Mouse (Mus musculus) intestine, embryonic 16.5 days (tissue): ENCODE measurements around the gene Nudt1. TPM values are rescaled to one million over a fixed set of nuclear protein-coding genes. Genes with fewer than 3 reads are reported as not detected.
A peak's percentile ranks its signal among the peaks of the same experiment; 100 is the strongest.

ENCODE experiments used
- ATAC-seq: fragments of 200-750 bp; cut with Nextera tagmentation; 2 replicates; pipeline ENCODE4 v1.8.0; 2017; ENCODE audit warnings: moderate TSS enrichment, moderate library complexity
- H3K27ac ChIP-seq: fragments of 300-500 bp; sonication (generic); 2 replicates; pipeline ENCODE4 v1.5.1; 2014; ENCODE audit warnings: mild to moderate bottlenecking, low read length
- H3K27me3 ChIP-seq: fragments of 300-500 bp; sonication (generic); replicated peaks from 2 replicates; pipeline ENCODE4 v1.6.1; 2014; ENCODE audit warnings: low read length, control low read depth, mixed read lengths; ENCODE audit not compliant: control insufficient read depth, insufficient read depth
- H3K36me3 ChIP-seq: fragments of 300-500 bp; sonication (generic); 2 replicates; pipeline ENCODE4 v1.6.1; 2014; ENCODE audit warnings: low read length, control low read depth; ENCODE audit not compliant: control insufficient read depth, insufficient read depth
- H3K4me1 ChIP-seq: fragments of 300-500 bp; sonication (generic); 2 replicates; pipeline ENCODE4 v1.6.1; 2014; ENCODE audit warnings: low read length, control low read depth, mixed read lengths; ENCODE audit not compliant: control insufficient read depth, insufficient read depth
- H3K4me2 ChIP-seq: fragments of 300-500 bp; sonication (generic); 2 replicates; pipeline ENCODE4 v1.6.1; 2014; ENCODE audit warnings: low read depth, low read length, control low read depth
- H3K4me3 ChIP-seq: fragments of 300-500 bp; sonication (generic); 2 replicates; pipeline ENCODE4 v1.5.1; 2014; ENCODE audit warnings: mild to moderate bottlenecking, low read length
- H3K9ac ChIP-seq: fragments of 300-500 bp; sonication (generic); 2 replicates; pipeline ENCODE4 v1.6.1; 2014; ENCODE audit warnings: low read depth, low read length
- H3K9me3 ChIP-seq: fragments of 300-500 bp; sonication (generic); 2 replicates; pipeline ENCODE4 v1.6.1; 2016; ENCODE audit warnings: low read length, control low read depth; ENCODE audit not compliant: control insufficient read depth
- WGBS: fragments of 180-500 bp; shearing (Covaris S2); extraction: QIAGEN DNeasy Blood & Tissue Kit; methylation state at CpG from one replicate; pipeline ENCODE4 v1.1.7; 2014; 5-methylcytosine and 5-hydroxymethylcytosine counted together
- polyA plus RNA-seq: library from polyadenylated mRNA; unstranded; fragments of >200 nt; fragmentation: Nextera tagmentation; extraction: Ambion mirVana; gene quantifications from 2 replicates; pipeline ENCODE4 v1.2.1, GENCODE M21; 2015

Gene Nudt1
- polyA plus RNA-seq, result 48.6 and 48.8 TPM in 2 replicates

GRCm38 (mm10) chr5:140321042-140321755 is at the start of gene Nudt1, which contains the start of gene Mad1l1:
Gene Nudt1 (plus strand): TSS chr5:140321656.
Gene Mad1l1 (minus strand): TSS chr5:140321552.
- peak; percentile 96 for ATAC-seq
- Histone ChIP-seq H3K4me1 (peaks cover 6% of the 10 kb centered on the region; the same call in 1 of the 2 replicates), H3K9ac (peak within 1 kb of the TSS; percentile 98), H3K36me3 (no peaks in the 10 kb centered on the region), H3K4me2 (peak within 1 kb of the TSS; percentile 69), H3K4me3 (peak within 1 kb of the TSS; percentile 96), H3K27me3 (no peaks in the 10 kb centered on the region), H3K9me3 (no peaks in the 10 kb centered on the region), H3K27ac (peak within 1 kb of the TSS; percentile 68)
- WGBS, result under 1% methylated on average over 57 of the region's 60 CpGs

- Histone ChIP-seq H3K27ac (no peak overlapping the region), H3K9ac (no peak overlapping the region), H3K4me1 (no peaks in the 10 kb centered on the region), H3K9me3 (no peaks in the 10 kb centered on the region), H3K27me3 (no peaks in the 10 kb centered on the region), H3K36me3 (no peaks in the 10 kb centered on the region), H3K4me3 (no peak overlapping the region), H3K4me2 (no peak overlapping the region)
- no peak for ATAC-seq
- WGBS, result 86% methylated on average over 6 of the region's 6 CpGs
These were observed 44.7 kb upstream of the Nudt1 start for GRCm38 (mm10) chr5:140276779-140277178.

DNA sequence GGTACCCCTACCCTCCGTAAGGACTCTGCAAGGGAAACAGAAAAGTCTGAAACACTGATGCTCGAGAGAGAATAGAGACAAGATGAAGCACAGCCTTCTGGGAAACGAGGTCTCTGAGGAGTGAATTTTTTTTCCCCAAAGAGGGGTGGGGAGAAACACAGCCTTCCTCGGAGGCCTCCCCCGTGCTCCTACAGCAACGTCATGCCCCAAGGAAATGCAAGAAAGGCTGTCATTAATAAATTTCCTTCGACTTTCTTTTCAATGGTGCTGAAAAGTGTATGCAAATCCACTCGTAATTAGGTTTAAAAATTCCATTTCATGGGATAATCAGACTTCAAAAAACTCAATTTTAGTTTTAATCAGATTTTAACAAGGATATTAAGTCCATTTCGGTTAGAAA is 41.3 kb upstream of the Nudt1 start:
- no peak overlapping the region for H3K4me2 ChIP-seq
- no peak for ATAC-seq
- WGBS, result 83% methylated on average over 9 of the region's 9 CpGs
- no peak overlapping the region for H3K4me3 ChIP-seq
- H3K9ac ChIP-seq, result no peak overlapping the region
- no peak overlapping the region for H3K27ac ChIP-seq
- H3K4me1 ChIP-seq, result peaks cover 4% of the 10 kb centered on the region; the same call in 1 of the 2 replicates
- no peaks in the 10 kb centered on the region for H3K9me3 ChIP-seq
- no peaks in the 10 kb centered on the region for H3K27me3 ChIP-seq
- H3K36me3 ChIP-seq, result no peaks in the 10 kb centered on the region

GRCm38 (mm10) chr5:140282376-140282775 is 39.1 kb upstream of the Nudt1 start:
- H3K27ac ChIP-seq, result no peak overlapping the region
- peaks cover 4% of the 10 kb centered on the region; the same call in 1 of the 2 replicates for H3K4me1 ChIP-seq
- WGBS, result 70% methylated on average over 8 of the region's 8 CpGs
- H3K9ac ChIP-seq, result no peak overlapping the region
- peak; percentile 70 for ATAC-seq
- no peaks in the 10 kb centered on the region for H3K36me3 ChIP-seq
- H3K27me3 ChIP-seq, result no peaks in the 10 kb centered on the region
- H3K4me2 ChIP-seq, result no peak overlapping the region
- no peaks in the 10 kb centered on the region for H3K9me3 ChIP-seq
- no peak overlapping the region for H3K4me3 ChIP-seq

DNA sequence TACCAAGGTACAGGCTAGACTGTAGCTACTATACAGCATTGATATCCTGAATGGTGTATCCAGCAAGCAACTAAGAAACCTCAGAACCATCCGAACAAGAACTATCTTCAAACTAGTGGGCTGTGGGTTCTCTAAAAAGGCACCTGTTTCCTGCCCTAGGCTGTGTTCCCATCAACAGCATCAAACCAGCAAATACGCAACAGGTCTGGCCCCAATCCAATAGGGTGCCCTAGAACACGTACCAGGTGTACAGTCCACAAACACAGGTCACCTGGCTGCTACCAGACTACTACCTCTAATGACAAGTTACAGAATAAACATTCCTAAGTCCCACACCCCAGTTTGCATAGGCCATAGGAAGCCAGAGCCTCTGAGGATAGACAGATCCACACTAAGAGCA is 38.6 kb upstream of the Nudt1 start:
- no peak for ATAC-seq
- H3K9me3 ChIP-seq, result no peaks in the 10 kb centered on the region
- WGBS, result 92% methylated on average over 3 of the region's 3 CpGs
- no peaks in the 10 kb centered on the region for H3K36me3 ChIP-seq
- H3K4me1 ChIP-seq, result peaks cover 4% of the 10 kb centered on the region; the same call in 1 of the 2 replicates
- H3K27me3 ChIP-seq, result no peaks in the 10 kb centered on the region
- no peak overlapping the region for H3K27ac ChIP-seq
- no peak overlapping the region for H3K4me2 ChIP-seq
- no peak overlapping the region for H3K4me3 ChIP-seq
- H3K9ac ChIP-seq, result no peak overlapping the region

- ATAC-seq, result no peak
- Histone ChIP-seq H3K9me3 (0 out of 2 replicates have a peak, but pooled peaks cover under 1% of the 10 kb centered on the region), H3K36me3 (peaks cover 2% of the 10 kb centered on the region), H3K27ac (no peak overlapping the region), H3K4me1 (peaks cover 4% of the 10 kb centered on the region; the same call in 1 of the 2 replicates), H3K4me3 (no peak overlapping the region), H3K27me3 (no peaks in the 10 kb centered on the region), H3K4me2 (no peak overlapping the region), H3K9ac (no peak overlapping the region)
- WGBS, result 95% methylated on average over 2 of the region's 2 CpGs
These were observed 37.4 kb upstream of the Nudt1 start for GRCm38 (mm10) chr5:140284011-140284410.

GRCm38 (mm10) chr5:140284761-140285160 is 36.7 kb upstream of the Nudt1 start:
- Histone ChIP-seq H3K27ac (no peak overlapping the region), H3K4me2 (no peak overlapping the region), H3K9ac (no peak overlapping the region), H3K9me3 (0 out of 2 replicates have a peak, but pooled peaks cover 3% of the 10 kb centered on the region), H3K36me3 (peaks cover 7% of the 10 kb centered on the region), H3K4me3 (no peak overlapping the region), H3K4me1 (peaks cover 4% of the 10 kb centered on the region; the same call in 1 of the 2 replicates), H3K27me3 (no peaks in the 10 kb centered on the region)
- no peak for ATAC-seq
- 90% methylated on average over 2 of the region's 2 CpGs for WGBS

GRCm38 (mm10) chr5:140288287-140288686 is 33.2 kb upstream of the Nudt1 start:
- H3K27me3 ChIP-seq, result no peaks in the 10 kb centered on the region

DNA sequence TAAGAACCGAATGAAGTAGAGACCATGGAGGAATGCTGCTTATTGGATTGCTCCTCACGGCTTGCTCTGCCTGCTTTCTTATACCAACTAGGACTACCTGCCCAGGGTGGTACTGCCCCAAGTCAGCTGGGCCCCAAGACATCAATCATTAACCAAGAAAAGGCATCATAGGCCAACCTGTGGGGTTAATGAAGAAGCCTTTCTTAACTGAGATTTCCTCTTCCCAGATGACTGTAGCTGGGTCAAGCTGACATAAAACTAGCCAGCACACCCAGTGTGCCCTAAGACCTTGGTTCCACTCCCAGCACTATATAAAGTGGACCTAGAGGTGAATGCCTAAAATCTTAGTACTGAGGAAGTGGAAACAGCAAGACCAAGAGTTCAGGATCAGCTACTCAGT is 32.3 kb upstream of the Nudt1 start:
- Histone ChIP-seq H3K27me3 (no peaks in the 10 kb centered on the region), H3K4me2 (no peak overlapping the region), H3K9ac (no peak overlapping the region), H3K36me3 (peaks cover 10% of the 10 kb centered on the region), H3K4me3 (no peak overlapping the region), H3K27ac (no peak overlapping the region), H3K9me3 (0 out of 2 replicates have a peak, but pooled peaks cover 3% of the 10 kb centered on the region), H3K4me1 (no peaks in the 10 kb centered on the region)
- 90% methylated on average over 2 of the region's 2 CpGs for WGBS
- no peak for ATAC-seq

More at GRCm38 (mm10) chr5:140288287-140288686, 33.2 kb upstream of the Nudt1 start:
- WGBS, result 87% methylated on average over 3 of the region's 3 CpGs
- no peak overlapping the region for H3K4me3 ChIP-seq
- no peak overlapping the region for H3K9ac ChIP-seq
- H3K9me3 ChIP-seq, result 0 out of 2 replicates have a peak, but pooled peaks cover 3% of the 10 kb centered on the region
- no peak overlapping the region for H3K4me2 ChIP-seq
- H3K27ac ChIP-seq, result no peak overlapping the region
- no peak for ATAC-seq
- peaks cover 10% of the 10 kb centered on the region for H3K36me3 ChIP-seq
- H3K4me1 ChIP-seq, result no peaks in the 10 kb centered on the region
